Mouse (Mus musculus) adrenal gland (tissue): Measurements from ENCODE around the gene Cacng7.
"Not testable (repeated sequence)": the region's sequence is repeated elsewhere in the genome, so short reads cannot be mapped to it uniquely, and the experiment has no call there.

Source experiments
- intact Hi-C: fragments of 180-260 bp; cut with DNase I; formaldehyde crosslinking; loops from one replicate; pipeline ENCODE4 v1.15.1; 2025

Gene Cacng7

DNA sequence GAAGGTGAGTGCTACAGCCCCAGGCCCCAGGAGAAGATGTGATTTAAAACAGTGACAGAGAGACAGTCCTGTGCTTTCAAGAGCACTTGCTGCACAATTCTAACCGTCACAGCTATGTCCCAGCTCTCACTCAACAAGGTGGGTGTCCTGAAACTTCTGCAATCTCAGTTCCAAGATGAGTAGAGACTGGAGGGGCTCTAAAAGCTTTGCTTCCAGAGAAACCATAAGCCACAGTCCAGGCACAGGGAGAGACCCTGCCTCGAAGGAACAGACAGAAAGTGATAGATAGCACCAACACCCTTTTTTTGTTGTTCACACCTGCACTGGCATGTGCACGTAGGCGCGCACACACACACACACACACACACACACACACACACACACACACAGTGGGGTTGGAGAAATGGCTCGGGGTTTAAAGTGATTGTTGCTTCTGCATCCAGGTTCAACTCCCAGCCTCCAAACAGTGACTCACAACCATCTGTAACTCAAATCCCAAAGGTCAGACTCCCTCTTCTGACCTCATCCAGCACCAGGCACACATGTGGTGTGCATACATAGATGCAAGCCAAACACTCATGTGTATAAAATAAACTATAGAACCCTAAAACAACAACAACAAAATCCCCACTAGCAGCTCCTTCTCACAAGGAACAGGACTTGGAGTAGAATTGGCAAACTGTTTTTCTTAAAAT lies 53.4 kb downstream of the Cacng7 start:
- intact Hi-C loops: loop anchor here (10.0 kb wide), 1 partner anchor 59 kb away; no protein-coding TSS in a partner anchor

DNA sequence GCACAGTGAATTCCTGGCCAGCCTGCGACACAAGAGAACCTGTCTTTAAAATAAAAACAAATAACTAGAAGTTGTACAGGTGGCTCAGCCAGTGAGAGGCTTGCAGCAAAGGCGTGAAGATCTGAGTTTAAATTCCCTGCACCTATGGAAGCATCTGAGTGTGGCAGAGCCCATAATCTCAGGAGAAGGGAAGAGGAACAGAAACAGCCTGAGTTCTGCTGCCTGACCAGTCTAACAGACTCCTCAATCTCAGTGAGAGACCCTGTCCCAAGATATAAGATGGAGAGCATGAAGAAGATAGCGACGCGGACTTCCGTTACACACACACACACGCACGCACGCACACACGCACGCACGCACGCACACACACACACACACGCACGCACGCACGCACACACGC lies 55.0 kb downstream of the Cacng7 start:
- intact Hi-C loops: loop anchor here (10.0 kb wide), 1 partner anchor 57 kb away; no protein-coding TSS in a partner anchor

DNA sequence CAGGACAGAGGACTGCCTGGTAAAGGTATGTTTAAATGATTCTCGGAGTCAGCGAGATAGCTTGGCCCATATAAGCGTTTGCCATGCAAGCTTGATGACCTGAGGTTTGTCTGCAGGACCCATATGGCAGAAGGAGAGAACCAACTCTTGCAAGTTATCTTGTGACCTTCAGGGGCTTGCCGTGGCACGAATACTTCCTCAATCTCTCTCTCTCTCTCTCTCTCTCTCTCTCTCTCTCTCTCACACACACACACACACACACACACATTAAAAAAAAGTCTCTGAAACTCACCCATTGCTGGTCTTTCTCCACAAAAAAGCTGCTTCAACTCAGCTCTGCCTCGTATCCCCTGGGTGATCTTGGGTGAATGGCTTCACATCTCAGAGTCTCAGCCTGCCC lies 56.1 kb downstream of the Cacng7 start:
- intact Hi-C loops: loop anchor here (10.0 kb wide), 1 partner anchor 56 kb away; no protein-coding TSS in a partner anchor

DNA sequence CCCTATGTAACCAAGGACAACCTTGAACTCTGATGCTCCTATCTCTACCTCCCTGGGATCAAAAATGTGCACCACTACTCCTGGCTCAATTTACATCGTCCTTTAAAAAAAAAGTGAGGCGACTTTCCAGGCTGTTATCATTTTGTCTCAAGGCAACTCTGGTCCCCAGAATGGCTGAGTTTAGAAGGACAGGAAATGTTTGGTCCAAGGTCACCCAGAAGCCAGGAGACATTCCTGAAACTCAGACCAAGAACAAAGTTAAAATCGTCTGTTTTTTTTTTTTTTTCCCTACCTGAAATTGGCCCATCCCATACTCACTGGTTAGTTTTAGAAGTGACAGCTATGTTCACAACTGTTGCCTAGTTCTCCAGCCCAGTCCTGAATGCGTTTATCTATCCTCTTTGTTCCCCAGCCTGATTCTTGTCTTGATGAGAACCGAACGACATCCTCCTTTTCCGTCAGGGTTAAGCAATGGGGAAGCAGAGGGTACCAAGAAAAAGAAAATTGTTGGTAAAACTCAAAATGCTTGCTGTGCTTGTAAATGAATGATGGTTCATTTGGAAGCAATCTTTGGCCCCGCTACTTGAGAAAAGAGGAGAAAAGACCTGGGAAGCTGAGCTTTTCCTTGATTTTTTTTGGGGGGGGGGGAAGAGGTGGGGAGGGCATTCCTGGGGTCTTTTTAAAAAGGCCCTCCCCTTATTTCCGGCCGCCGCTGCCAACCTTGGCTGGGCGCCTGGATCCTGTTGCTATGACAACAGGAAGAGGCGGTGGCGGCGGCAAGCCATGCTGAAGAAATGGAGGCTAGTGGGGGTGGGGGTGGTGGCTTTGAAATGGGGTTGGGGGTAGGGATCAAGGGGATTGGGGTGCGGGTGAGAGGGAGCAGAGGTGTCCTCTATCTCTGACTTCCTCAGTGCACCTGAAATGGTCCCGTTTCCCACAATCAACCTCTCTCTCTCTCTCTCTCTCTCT lies 57.0 kb downstream of the Cacng7 start:
- intact Hi-C loops: loop anchor here (10.0 kb wide), 1 partner anchor 55 kb away; no protein-coding TSS in a partner anchor

DNA sequence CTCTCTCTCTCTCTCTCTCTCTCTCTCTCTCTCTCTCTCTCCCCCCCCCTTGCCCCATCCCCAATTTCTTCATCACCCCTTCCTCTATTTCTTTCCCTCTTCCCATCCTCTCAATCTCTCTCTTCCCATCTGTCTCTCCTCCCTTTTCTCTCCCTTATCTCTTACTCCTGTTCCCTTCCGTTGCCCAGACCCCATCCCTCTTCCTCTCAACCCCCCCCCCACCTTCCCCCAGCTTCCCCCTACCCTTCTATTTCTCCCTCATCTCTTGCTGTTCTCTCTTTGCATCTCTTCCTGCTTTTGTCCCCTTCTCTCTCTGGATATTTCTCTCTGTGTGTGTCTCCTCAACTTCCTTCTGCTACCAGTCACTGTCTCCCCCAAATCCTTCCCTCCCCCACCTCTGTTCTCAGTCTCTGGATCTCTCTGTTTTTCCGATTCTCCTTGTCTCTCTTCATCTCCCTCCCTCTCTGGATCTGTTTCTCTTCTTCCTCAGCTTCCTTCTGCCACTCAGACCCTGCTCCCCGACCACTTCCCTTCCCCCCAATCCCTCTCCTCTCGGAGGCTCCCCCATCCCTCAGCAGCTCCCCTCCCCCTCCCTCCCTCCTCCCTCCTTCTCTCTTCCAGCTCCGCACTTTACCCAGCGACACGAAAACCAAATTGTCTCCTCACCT lies 57.8 kb downstream of the Cacng7 start, which contains the start of gene Cacng8:
TSS of gene Cacng8 (plus strand) at position 271 of the 668 bp plus-strand sequence.
- intact Hi-C loops: no loop called here

DNA sequence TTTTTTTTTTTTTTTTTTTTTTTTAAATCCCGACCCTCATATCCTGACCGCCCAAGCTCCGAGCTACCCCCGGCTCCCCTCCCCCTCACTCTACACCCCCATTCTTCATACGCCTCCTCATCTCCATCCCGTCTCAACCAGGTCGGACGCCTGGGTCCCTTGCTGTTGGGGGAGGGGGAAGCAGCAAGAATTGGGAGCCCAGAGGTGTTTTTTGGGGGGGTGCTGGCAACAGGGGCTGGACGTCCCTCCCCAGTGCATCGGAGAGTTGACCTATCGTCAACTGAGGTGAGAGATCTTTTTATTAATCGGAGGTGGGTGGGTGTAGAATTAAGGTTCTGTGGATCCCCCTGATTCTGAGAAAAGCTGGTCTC lies 58.3 kb downstream of the Cacng7 start:
- intact Hi-C loops: no loop called here

DNA sequence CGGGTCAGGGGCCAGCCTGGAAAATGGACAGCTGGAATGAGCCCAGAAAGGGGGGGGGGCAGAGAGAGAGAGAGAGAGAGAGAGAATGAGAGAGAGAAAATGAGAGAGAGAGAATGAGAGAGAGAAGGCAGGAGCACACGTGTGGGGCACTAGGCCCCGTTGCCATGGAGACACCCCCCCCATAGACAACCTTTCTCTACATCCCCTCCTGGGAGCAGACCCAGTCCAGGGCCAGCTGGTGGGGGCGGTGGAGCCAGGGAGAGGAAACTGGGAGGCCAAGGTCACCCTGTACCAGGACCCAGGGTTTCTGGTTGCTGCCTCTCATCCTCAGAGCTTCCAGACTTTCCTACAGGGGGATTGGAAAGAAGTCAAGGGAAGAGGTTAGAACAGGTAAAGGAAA lies 59.1 kb downstream of the Cacng7 start:
- intact Hi-C loops: no loop called here

DNA sequence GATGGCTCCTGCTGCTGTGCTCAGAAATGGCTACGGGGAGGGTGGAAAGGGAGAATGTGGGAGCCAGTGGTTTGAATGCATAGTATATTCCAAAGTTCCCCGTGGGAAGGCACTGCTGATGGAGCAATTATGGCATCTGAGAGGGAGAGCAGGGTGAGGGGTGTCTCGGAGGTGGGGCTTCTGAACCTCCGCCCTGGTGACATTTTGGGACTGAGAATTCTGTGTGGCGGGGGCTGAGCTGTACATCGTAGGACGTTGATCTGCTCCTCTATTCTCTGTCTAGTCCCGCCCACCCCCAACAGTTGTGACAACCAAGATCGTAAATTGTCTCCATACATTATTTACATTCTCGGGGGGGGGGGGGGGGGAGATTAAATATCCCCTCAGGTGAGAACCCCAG lies 64.6 kb downstream of the Cacng7 start:
- intact Hi-C loops: no loop called here

DNA sequence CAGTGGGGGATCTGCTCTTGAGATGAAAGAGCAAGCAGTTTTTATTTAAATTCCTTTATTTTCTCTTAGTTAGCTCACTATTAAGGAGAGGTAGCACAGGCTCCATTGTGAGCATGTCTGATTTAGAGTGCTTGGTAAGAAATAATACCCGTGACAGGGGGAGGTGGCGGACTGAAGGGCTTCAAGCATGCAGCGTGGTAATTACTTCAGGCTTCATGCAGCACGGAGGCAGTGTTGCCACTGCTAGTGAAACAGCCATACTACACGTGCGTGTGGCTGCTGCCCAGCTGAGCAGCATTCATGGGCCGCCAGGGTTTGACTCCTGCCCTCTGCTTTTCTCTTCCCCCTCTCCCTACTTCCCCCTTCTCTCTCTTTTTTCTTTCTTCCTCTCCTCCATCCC lies 65.0 kb downstream of the Cacng7 start:
- intact Hi-C loops: no loop called here

DNA sequence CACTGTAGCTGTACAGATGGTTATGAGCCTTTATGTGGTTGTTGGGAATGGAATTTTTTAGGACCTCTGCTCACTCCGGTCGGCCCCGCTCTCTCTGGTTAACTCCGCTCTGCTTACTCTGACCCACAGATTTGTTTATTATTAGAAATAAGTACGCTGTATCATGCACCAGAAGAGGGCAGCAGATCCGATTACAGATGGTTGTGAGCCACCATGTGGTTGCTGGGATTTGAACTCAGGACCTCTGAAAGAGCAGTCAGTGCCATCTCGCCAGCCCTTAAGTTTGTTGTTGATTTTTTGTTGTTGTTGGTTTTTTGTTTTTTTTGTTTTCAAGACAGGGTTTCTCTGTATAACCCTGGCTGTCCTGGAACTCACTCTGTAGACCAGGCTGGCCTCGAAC lies 65.6 kb downstream of the Cacng7 start:
- intact Hi-C loops: not testable (repeated sequence)

DNA sequence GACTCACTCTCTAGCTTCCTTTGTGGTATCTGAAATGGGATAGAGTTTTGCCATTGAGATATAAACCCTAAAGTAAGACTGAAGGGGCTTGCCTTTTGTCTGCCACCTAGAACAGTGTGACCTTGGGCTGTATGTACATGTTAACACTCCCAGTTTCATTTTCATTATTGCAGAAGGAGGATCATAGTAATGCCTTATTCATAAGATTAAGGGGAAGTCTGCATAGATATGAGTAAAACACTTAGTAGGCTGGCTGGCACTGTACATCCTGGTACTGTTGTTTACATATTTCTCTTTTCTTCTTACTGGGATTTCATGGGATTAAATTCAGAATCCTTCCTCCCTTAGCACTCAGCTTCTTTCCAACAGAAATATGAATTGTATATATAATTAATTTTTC lies 67.2 kb downstream of the Cacng7 start:
- intact Hi-C loops: no loop called here

DNA sequence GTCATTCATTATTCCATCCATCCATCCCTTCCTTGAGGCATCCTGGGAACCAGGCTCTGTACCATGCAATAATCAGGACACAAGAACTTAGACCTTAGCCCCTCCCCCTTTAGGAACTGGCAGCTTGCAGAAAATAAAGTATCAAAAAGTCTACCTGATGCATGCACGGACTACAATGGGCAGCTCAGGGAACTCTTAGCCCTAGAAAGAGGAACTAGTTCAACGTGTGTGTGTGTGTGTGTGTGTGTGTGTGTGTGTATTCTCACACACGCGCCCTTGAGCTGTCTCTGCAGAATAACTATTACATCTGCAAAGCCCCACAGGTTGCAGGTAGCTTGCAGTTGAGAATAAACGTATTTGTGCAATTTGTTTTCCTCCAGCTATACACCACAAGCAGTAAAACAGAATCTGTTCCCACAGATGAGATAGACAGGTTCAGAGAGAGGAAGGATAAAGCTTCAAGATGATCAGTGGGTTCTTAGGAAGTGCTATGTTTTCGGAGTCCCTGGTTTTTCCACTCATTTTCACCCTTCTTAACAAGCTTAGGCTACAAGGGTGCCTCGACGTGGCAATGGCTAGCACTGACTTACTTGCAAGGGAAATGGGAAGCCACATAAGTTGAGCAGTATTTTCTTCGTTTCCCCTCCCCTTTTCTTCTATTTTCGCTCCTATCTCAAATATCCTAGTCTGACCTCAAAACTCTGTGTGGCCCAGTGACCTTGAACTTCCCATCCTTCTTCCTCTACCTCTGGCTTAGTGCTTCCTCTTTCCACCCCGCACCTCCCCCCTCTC lies 77.2 kb downstream of the Cacng7 start:
- intact Hi-C loops: no loop called here

DNA sequence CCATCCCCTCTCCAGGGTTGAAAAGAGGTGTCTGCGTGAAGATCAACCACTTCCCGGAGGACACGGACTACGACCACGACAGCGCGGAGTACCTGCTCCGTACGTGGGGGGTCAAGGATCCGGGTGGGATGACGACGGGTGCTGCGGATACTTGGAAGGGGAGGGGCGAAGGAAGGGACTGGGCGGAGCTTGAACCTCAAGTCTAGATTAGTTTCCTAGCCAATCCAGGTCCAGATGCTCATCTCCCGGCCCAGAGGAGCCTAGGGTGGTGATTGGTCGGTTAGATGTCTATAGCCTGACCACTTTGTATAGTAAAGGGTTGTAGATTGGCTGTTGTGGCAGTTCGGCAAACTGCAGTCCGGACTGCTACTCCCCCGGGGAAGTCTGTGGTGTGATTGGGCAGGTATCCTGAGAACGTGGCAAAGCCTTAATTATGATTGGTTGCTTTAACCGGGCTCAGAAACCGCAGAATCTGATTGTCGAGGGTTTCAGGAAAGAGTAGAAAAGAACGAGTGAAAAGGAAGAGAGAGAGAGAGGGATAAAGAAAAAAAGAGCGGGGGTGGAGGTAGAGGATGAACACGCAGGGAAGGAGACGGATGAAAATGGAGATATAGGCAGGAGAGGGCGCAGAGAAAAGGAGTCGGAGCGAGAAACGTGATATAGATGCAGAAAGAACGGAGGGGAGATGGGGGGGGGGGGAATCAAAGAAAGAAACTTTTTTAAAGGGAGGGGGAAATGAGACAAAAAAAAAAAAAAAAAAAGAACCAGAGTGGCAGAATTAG lies 78.6 kb downstream of the Cacng7 start:
- intact Hi-C loops: no loop called here

DNA sequence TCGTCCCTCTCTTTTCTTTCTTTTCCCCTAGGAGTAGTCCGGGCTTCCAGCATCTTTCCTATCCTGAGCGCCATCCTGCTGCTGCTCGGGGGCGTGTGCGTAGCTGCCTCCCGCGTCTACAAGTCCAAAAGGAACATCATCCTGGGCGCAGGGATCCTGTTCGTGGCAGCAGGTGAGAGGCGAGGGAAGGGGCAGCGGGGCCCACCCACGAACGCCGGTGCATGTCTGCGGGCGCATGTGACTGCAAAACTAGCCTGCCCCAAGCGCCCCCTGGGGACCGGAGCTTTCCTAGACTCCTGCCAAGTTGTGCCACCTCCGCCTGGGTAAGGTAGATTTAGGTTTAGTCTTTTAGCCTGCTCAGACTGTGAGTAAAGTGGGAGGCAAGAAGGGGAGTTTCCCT lies 79.3 kb downstream of the Cacng7 start:
- intact Hi-C loops: no loop called here

DNA sequence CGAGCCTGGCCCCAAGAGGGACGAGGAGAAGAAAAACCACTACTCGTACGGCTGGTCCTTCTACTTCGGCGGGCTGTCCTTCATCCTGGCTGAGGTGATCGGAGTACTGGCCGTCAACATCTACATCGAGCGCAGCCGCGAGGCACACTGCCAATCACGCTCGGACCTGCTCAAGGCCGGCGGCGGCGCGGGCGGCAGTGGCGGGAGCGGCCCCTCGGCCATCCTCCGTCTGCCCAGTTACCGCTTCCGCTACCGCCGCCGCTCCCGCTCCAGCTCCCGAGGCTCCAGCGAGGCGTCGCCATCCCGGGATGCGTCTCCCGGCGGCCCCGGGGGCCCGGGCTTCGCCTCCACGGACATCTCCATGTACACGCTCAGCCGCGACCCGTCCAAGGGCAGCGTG lies 82.1 kb downstream of the Cacng7 start:
- intact Hi-C loops: no loop called here

DNA sequence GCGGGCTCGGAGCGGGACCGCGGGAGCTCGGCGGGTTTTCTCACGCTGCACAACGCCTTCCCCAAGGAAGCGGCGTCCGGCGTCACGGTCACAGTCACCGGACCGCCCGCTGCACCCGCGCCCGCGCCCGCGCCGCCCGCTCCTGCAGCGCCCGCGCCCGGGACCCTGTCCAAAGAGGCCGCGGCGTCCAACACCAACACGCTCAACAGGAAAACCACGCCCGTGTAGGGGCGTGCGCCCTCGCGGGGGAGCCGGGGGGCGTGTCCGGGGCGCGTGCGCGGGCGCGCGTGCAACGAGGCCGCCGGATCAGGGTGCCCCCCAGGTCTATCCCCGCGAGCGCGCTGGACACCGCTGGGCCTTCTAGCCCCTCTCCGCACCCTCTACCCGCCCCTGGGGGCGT lies 82.6 kb downstream of the Cacng7 start:
- intact Hi-C loops: no loop called here
